Mouse (Mus musculus): ENCODE measurements at regions not wholly inside any gene's neighbourhood (a gene's known extent, or its start where the extent isn't known, plus 50 kb on each side); places are given as distances from the start of the nearest gene placed in this dataset.

- DNase-seq, result no peak
- H3K4me1 ChIP-seq (ENCODE audit: insufficient read depth), result no peaks in the 10 kb centered on the region
- no peaks in the 10 kb centered on the region for H3K36me3 ChIP-seq (ENCODE audit: insufficient read depth)
- no peak overlapping the region for H3K4me3 ChIP-seq (ENCODE audit: low read depth, low read length)
- no peak overlapping the region for H3K27ac ChIP-seq (ENCODE audit: low read depth, low read length)
- no peak overlapping the region for H3K4me2 ChIP-seq (ENCODE audit: low read depth)
- no peak overlapping the region for H3K9ac ChIP-seq
- TF ChIP-seq CTCF (IDR thresholded peaks at IDR 0.05; ENCODE audit: low read depth), result no peak
- WGBS, result 32% methylated on average over 2 of the region's 2 CpGs
- no peak for ATAC-seq
- no peaks in the 10 kb centered on the region for H3K9me3 ChIP-seq (ENCODE audit: low read length)
- H3K27me3 ChIP-seq (ENCODE audit: insufficient read depth, low read length), result peaks cover 5% of the 10 kb centered on the region
Measured at GRCm38 (mm10) chr8:91853803-91854202, 51.9 kb upstream of the Irx3 start.

GRCm38 (mm10) chr8:91853336-91853735 is 51.5 kb upstream of the Irx3 start:
- Histone ChIP-seq H3K9ac (no peak overlapping the region), H3K4me1 (ENCODE audit: insufficient read depth) (no peaks in the 10 kb centered on the region), H3K27ac (ENCODE audit: low read depth, low read length) (no peak overlapping the region), H3K27me3 (ENCODE audit: insufficient read depth, low read length) (peaks cover 5% of the 10 kb centered on the region), H3K4me2 (ENCODE audit: low read depth) (no peak overlapping the region), H3K4me3 (ENCODE audit: low read depth, low read length) (no peak overlapping the region), H3K9me3 (ENCODE audit: low read length) (no peaks in the 10 kb centered on the region), H3K36me3 (ENCODE audit: insufficient read depth) (no peaks in the 10 kb centered on the region)
- no peak for TF ChIP-seq CTCF (IDR thresholded peaks at IDR 0.05; ENCODE audit: low read depth)
- DNase-seq (no peak), ATAC-seq (no peak)
- WGBS, result 66% methylated on average over 4 of the region's 4 CpGs
